Mouse (Mus musculus): ENCODE measurements at regions not wholly inside any gene's neighbourhood (a gene's known extent, or its start where the extent isn't known, plus 50 kb on each side); places are given as distances from the start of the nearest gene placed in this dataset.

DNA sequence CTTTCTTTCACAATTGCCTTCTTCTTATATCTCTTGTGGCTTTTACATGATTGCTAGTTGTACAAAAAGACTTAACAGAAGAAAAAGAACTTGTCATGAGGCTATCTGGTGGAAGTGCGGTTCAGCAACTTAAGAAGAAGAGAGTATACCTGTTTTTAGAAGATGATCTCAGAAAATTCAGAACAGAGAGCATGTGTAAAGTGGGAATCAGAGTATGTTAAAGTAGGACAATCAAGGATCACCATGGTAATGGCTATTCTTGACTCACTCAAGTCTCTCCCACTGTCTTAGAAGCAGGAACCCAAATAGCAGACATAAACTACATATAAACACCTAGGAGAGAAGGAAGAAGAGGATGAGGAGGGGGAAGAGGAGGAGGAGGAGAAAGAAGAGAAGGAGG is 857.9 kb upstream of the Nr2f1 start:
- no peak for DNase-seq (ENCODE audit: low spot score in 2 of 2)
- intact Hi-C loops (cut with DNase I): no loop called here

DNA sequence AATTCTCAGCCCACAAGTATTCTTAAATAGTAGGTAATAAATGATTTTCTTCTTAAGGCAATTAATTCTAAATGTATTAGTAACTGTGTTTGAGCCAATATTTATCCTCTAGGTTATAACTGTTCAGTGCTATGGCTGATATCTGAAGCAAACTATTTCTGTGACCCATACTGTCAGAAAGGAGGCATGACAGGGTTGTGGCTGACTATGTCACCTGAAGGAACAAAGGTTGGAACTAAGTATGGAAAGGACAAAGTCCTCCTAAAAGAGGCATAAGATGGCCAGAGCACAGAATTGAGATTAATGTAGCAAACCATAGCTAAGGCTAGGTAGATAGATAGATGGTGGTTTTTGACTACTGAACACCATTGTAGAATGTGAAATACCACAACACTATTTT is 854.9 kb upstream of the Nr2f1 start:
- intact Hi-C loops (cut with DNase I): no loop called here
- DNase-seq (ENCODE audit: low spot score in 2 of 2): no peak

DNA sequence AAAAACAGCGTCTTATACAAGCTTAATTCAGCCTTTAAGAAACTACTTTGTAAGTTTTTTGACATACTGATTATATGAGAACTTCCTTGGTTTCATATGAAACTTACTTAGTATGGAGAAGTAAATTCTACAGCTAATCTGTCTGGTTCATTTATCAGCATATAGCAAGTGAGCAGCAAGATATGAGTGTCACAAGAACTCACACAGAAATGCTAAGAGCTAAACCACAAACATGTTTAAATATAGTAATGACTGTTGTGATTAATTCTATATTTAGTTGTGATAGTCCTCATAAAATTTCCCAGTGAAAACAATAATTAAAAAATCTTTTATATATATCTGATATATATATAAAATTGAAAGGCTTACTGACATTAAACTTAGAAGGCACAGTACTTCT is 853.9 kb upstream of the Nr2f1 start:
- intact Hi-C loops (cut with DNase I): no loop called here
- no peak for DNase-seq (ENCODE audit: low spot score in 2 of 2)

DNA sequence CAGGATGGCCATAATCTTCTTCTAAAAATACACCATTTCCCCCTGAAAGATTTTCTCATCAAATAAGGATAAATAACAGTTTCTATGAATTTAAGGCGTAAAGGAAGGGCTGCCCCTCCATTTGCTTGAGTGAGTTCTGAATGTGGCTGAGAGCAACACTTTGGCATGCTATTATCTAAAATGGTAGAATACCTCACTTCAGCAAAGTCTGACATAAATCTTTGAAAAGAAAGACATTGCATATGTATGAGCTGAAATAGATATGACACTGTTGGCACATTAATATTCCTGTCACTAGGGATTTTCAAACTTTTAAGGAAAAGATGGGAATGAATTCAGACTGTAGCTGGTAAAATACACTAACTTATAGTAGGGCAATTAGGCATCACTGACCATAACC is 847.7 kb upstream of the Nr2f1 start:
- no peak for DNase-seq (ENCODE audit: low spot score in 2 of 2)
- intact Hi-C loops (cut with DNase I): no loop called here

DNA sequence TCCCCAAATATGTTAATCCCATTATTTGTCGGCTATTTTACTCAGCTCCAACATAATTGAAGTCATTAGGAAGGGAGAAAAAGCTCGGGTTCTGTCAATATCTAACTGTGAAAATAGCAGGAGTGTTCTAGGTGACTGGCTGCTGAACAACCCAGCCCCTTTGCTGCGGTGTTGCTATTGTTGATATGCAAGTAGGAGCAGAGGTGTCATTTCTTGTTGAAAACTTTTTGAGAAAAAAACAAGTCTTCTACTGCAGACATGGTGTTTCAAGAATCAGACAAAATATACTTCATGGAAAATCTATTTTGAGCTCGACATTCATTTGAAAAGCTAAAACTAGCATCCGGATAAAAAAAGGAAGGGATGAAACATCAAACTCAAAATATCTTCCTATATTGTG is 845.1 kb upstream of the Nr2f1 start:
- intact Hi-C loops (cut with DNase I): no loop called here
- no peak for DNase-seq (ENCODE audit: low spot score in 2 of 2)

DNA sequence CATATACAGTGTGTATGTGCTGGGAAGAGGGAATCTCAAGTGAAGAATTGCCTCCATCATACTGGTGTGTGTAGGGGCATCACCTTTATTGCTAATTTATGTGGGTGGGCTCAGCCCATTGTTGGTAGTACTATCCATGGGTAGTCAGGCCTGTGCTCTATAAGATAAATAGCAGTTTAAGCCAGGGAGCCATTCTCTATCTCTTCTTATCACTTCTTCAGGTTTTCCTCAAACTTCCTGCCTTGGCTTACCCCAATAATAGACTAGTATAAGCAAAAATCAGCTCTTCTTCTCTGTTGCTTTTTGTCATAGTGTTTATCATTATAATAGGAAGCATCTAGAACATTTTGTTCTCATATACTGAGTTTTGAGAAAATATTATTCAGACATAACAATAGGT is 838.3 kb upstream of the Nr2f1 start:
- DNase-seq (ENCODE audit: low spot score in 2 of 2): no peak
- intact Hi-C loops (cut with DNase I): no loop called here

DNA sequence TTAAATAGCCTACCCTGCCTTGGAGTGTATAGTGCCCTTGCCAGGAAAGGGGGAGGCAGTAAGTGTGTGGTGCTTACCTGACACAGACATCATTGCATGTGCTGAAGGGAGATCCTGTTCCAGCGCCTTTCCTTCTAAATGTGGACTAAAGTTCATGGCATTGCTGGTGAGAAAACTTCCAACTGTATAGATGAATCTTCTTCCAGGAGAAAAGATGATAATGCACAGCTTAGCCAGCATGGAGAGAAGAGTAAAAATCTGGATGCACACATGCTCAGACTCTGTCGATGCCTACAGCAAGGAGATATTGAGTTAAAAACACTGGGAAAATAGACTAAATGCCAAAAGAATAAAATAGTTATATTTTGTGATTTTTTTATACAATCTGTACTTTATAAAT is 835.7 kb upstream of the Nr2f1 start:
- intact Hi-C loops (cut with DNase I): no loop called here
- DNase-seq (ENCODE audit: low spot score in 2 of 2): no peak

DNA sequence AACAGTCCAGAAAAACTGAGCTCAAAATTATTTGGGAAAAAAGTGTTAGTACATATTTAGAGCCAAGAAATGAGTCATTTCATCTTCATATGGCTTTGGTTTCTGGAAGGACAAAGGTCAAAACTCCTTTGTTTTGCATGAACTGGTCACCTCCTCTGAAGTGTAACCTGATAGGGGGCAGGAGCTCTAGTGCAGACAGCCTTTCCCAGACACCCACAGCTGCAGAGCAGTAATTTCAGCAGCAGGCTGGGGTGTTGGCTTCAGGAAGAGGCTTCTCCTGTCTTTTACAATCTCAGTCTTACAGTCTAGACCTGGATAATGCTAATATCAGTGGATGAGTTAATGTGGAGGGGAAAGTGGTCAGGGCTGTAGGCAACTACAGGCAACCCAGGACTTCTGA is 830.4 kb upstream of the Nr2f1 start:
- intact Hi-C loops (cut with DNase I): loop anchor here (5.0 kb wide), 1 partner anchor 828 kb away; no protein-coding TSS in a partner anchor
- DNase-seq (ENCODE audit: low spot score in 2 of 2): no peak

DNA sequence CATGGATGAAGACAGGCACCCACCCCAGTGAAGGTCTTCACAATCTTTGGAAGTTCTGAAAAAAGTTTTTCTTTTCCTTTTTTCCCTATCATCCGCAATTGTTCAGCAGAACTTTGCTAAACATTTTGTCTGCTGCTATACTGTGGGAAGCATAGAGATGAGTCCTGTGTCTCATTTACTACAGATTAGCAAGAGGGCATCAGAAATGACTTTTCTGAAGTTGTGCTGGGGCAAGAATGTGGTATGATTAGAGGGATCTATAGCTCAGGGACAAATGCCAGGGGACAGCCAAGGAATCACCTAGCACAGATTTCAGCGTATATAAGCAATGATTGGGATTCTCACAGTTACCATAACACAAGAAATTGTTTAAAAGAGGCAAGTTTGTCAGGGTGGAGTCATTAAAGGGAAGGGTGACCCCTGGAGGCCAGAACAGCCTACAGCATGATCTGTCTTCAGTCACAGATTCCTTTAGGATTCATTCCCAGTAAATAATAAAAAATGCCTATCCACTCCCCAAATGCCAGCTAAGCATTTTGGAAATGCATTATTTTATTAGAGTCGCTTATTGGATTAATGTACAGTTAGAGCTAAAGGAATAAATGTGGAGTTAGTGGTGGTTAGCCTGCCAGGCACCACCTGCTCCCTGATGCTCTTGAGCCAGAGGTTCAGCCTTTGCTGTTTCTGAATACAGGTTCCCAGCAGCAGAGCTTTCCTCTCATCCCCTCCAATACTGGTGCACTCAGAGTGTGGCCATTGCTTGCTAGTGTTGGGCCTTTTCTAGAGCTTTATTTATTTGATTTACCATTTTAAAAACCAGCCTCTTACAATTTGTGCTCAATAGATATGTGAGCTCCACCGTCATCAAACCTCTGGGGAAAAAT is 828.6 kb upstream of the Nr2f1 start:
- peak in 1 of 2 experiments; percentile 10 for DNase-seq (ENCODE audit: low spot score in 2 of 2)
- intact Hi-C loops (cut with DNase I): loop anchor here (5.0 kb wide), 1 partner anchor 826 kb away; no protein-coding TSS in a partner anchor

DNA sequence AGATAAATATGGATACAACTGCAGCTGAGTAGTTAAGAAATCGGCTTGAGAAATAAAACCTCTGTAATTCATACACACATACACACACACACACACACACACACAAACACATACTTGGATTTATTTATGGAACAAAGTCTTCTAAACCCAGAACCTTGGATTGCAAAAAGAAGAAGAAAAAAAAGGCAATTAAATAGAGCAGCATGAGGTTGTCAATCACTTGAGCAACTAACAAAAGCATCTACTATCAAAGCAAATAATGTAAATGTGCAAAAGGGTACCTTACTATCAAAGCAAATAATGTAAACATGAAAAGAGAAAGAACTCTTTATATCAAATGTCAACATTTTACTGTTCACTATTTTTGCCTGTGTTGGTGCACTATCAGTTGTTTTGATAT is 826.1 kb upstream of the Nr2f1 start:
- no peak for DNase-seq (ENCODE audit: low spot score in 2 of 2)
- intact Hi-C loops (cut with DNase I): loop anchor here (5.0 kb wide), 1 partner anchor 823 kb away; no protein-coding TSS in a partner anchor

DNA sequence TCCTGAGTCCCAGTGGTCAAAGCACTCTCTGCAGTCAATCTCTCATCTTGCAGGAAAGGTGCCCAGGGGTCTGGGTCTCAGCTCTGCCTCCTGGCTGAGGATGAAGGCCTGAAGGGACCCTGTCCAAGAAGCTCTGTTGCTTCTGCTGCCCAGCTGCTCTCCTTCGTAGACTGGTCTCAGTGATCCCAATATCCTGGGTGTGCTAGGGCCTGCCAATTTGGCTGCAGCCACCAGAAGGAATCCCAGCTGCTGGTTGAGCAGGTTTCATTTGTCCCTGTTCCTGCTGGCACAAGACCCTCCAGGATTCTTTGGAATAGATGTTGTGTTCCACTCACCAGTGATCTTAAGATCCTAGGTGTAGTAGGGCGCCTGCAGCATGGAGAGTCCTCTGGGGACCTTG is 818.5 kb upstream of the Nr2f1 start:
- intact Hi-C loops (cut with DNase I): no loop called here
- no peak for DNase-seq (ENCODE audit: low spot score in 2 of 2)

DNA sequence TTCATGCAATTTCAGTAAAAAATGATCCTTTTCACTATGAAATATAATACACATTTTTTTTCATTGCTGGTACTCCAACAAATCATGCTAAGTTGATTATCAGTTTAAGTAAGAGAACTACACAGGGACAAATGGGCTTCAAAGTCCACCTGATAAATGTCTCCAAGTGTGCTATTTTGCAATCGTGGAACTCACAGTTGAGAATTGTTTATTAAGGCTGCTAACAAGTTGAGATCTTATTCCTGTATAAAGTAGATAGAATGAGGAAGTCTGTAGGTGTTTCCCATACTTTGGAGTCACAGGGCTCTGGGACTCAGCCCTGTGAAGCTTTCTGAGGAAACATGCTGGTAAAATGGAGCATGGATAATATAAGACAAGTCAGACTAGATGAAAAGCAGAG is 803.8 kb upstream of the Nr2f1 start:
- DNase-seq (ENCODE audit: low spot score in 2 of 2): no peak
- intact Hi-C loops (cut with DNase I): no loop called here

DNA sequence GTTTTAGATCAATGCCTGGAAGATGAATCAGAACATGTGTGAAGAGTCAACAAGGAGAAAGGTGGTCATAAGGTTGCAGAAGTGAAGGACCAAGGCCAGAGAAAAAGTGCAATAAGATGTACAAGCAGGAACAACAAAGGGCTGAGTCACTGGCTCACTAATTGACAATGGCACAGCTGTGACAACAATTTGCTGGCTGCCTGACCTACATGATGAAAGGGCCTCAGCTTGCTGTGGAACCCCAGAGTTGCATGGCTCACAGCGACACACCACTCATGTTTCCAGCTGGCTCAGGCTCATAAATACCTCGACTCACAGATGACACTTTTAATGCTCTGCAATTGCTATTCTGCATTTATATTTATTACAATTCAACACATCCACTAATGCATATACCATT is 799.3 kb upstream of the Nr2f1 start:
- DNase-seq (ENCODE audit: low spot score in 2 of 2): no peak
- intact Hi-C loops (cut with DNase I): no loop called here

DNA sequence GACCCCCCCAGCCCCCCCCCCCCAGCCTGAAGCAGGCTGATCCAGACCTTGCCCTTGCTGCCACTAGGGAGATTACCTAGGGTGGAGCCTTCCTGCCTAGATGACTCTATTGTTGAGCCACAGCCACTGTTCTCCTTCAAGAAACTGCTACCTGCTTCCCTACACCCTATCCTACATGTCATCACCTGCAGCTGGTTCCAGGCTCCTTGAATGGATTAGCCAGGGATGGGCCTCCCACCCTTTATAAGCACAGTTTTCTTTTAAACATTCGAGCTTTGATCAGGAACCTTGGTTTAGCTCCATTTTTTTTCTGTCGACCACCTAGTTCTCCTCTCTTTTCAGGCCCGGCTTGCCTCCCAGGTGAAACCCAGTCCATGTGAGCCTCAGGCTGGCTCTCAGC is 792.8 kb upstream of the Nr2f1 start:
- intact Hi-C loops (cut with DNase I): no loop called here
- DNase-seq (ENCODE audit: low spot score in 2 of 2): no peak

DNA sequence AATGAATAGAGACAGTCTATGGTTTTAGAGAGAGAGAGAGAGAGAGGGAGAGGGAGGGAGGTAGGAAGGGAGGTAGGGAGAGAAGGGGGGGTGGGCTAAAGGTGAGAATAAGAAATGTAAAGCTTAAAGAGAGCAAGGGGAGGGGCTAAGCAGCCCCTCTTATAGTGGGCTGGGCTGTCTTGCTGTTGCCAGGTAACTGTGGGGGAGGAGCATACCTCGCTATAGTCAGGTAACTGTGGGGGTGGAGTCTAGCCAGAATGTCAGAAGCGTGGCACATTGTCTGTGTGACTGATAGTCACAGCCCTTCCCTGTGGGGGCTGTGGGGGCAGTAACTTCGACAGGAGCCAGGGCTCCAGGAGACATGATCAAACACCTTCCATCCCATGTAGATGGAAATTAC is 786.4 kb upstream of the Nr2f1 start:
- no peak for DNase-seq (ENCODE audit: low spot score in 2 of 2)
- intact Hi-C loops (cut with DNase I): no loop called here

DNA sequence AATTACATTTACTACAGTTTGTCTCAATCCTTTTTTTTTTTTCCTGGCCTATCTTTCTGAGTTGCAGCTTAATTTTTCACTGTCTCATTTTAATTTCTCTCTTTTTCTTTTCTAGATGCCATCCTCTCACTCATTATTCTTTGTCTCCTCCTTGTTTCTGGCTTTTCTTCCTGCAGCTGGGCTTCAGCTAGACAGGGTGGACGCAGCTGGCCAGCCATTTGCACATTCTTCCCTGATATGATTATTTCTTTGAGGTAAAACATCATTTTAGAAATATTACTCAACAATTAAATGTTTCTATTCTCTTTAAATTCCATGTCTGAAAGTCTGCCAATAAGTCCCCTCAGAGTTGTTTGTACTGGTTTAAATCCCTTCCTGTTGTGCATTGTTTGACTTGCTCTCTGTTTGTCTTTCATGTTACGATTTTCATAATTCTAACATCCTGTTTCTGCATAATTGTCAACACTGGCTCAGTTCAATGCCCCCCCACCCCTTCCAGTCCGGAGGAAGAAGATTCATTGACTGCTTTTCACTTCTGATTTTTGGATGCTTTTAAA is 777.7 kb upstream of the Nr2f1 start:
- intact Hi-C loops (cut with DNase I): no loop called here
- DNase-seq (ENCODE audit: low spot score in 2 of 2): no peak

DNA sequence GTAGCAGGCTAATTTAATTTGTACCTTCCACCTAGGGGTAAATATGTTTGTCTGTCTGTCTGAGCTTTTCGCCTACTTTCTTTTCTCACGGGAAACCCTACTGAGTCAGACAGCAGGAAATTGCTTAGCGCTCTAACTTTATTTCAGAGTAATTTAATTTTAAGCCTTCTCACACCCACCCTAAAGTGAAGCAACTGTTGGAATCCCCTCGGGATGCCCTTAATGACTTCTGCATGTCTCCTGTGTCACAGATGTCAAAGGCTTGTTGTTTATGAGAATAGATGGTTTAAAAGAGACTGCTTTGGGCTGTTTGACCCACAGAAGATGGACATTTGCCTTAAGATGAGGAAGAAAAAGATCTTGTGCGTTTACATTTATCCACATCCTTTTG is 738.8 kb upstream of the Nr2f1 start:
- intact Hi-C loops (cut with DNase I): no loop called here
- no peak for DNase-seq (ENCODE audit: low spot score in 2 of 2)

DNA sequence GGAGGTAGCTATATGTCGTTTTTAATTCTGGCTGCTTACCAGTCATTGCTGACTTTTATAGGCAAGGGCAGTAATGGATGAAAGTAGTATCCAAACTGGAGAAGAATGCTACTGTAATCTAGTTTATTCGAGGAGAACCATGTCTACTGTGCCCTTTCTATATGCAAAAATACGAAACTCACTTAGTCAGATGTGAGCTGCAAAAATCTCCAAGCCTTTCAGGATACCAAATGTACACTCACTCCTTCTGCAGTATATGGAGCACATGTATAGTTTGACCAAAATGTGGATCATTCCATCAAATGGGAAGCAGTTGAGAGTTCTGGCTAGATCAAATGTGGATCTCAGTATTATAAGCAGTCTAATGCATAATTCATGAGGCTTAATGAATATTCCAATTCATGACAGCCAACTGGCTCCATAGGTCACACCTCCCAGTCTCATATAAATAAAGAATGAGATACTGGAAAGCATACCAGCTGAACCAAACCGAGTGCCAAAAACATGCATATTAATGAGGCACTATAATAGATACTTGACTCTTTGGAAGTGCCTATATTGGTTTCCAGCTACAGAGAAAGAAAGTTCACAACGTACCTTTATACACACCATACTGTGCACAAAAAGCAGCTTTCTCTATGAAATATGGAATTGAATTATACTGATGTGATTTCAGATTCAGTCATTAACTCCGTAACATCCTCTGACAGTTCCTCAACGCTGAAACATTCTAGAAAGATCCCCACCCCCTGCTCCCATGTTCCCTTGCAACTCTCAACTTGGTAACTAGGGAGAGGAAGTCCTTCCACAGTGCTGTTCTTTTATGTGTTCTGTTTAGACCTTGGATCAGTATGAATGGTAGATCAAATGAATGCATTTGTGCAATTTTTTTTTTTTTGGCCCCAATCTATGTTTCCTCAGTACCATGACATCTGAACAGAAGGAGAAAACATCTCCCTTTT is 738.1 kb upstream of the Nr2f1 start:
- no peak for DNase-seq (ENCODE audit: low spot score in 2 of 2)
- intact Hi-C loops (cut with DNase I): no loop called here

DNA sequence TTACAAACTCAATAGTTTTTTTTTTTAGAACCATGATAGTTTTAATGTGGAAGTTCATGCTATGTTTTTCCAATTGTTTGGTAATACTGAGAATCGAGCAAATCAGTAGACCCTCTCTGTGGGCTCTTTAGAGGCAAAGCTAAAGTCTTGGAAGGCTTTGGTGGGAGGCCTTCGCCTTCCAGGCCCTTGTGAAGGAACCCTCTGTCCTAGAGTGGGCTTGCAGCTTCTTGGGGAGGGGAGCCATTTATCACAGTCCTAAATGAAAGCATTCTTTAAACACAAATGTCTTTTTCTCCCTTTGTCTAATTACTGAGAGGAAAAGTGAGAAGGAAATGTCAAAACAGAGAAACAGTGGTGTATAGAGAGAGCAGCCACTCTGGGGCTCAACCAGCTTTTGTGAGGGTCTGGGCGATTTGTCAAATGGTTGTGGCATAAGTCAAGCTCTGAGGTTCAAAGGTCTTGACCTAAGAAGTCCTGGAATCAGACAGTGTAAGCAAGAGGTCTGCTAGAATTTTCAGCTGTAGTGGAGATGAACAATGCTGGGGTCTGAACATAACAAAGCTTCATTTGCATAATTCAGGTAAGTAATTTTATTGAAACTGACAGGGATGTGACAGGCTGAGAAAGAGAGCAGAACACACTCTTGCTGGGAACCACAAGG is 736.6 kb upstream of the Nr2f1 start:
- intact Hi-C loops (cut with DNase I): no loop called here
- DNase-seq (ENCODE audit: low spot score in 2 of 2): no peak

DNA sequence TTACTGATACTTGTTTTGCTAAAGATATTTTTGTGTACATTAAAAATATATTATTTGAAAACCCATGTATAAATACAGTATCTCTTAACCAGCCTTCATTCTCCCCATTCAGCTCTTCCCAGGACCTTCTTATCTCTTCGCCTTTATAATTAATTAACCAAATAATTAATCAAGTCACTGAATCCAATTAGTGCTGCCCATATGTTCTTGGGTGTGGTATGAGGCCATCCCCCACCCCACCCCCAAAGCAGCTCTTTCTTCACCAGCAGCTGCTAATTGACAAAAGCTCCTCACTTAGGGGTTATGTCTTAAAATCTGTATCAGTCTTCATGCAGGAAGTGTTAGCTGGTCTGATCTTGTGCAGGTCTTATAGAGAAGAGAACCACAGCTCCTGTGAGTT is 728.8 kb upstream of the Nr2f1 start:
- DNase-seq (ENCODE audit: low spot score in 2 of 2): no peak
- intact Hi-C loops (cut with DNase I): no loop called here
